Mouse (Mus musculus) forebrain, embryonic 15.5 days (tissue): ENCODE results near the gene Asgr1. TPM values are rescaled to one million over a fixed set of nuclear protein-coding genes. Genes with fewer than 3 reads are reported as not detected.

Source experiments
- ATAC-seq: fragments of 200-750 bp; cut with Nextera tagmentation; replicated peaks from 2 replicates; pipeline ENCODE4 v1.8.0; 2017; ENCODE audit warnings: mild to moderate bottlenecking, moderate TSS enrichment, moderate library complexity
- H3K27ac ChIP-seq: fragments of 300-500 bp; sonication (generic); replicated peaks from 2 replicates; pipeline ENCODE4 v1.5.1; 2015; ENCODE audit warnings: mild to moderate bottlenecking, inconsistent platforms
- H3K27me3 ChIP-seq: fragments of 300-500 bp; sonication (generic); 2 replicates; pipeline ENCODE4 v1.6.1; 2015; ENCODE audit warnings: inconsistent platforms
- H3K36me3 ChIP-seq: fragments of 300-500 bp; sonication (generic); 2 replicates; pipeline ENCODE4 v1.6.1; 2015; ENCODE audit warnings: mild to moderate bottlenecking, inconsistent platforms
- H3K4me1 ChIP-seq: fragments of 300-500 bp; sonication (generic); 2 replicates; pipeline ENCODE4 v1.6.1; 2015; ENCODE audit warnings: inconsistent platforms
- H3K4me2 ChIP-seq: fragments of 300-500 bp; sonication (generic); replicated peaks from 2 replicates; pipeline ENCODE4 v1.6.1; 2015; ENCODE audit warnings: mild to moderate bottlenecking, inconsistent platforms
- H3K4me3 ChIP-seq: fragments of 300-500 bp; sonication (generic); 2 replicates; pipeline ENCODE4 v1.5.1; 2015; ENCODE audit warnings: mild to moderate bottlenecking, inconsistent platforms
- H3K9ac ChIP-seq: fragments of 300-500 bp; sonication (generic); replicated peaks from 2 replicates; pipeline ENCODE4 v1.6.1; 2015; ENCODE audit warnings: mild to moderate bottlenecking, inconsistent platforms
- H3K9me3 ChIP-seq: fragments of 300-500 bp; sonication (generic); 2 replicates; pipeline ENCODE4 v1.6.1; 2016; ENCODE audit warnings: inconsistent platforms
- WGBS: fragments of 180-500 bp; shearing (Covaris S2); methylation state at CpG from one replicate; pipeline ENCODE4 v1.1.7; 2015; ENCODE audit warnings: mixed read lengths; 5-methylcytosine and 5-hydroxymethylcytosine counted together
- polyA plus RNA-seq: library from polyadenylated mRNA; unstranded; fragments of >200 nt; fragmentation: Nextera tagmentation; extraction: Ambion mirVana; gene quantifications from 2 replicates; pipeline ENCODE4 v1.2.1, GENCODE M21; 2015

Asgr1 gene
- polyA plus RNA-seq, 1 experiment from 2014 or later: 2.0 TPM

DNA sequence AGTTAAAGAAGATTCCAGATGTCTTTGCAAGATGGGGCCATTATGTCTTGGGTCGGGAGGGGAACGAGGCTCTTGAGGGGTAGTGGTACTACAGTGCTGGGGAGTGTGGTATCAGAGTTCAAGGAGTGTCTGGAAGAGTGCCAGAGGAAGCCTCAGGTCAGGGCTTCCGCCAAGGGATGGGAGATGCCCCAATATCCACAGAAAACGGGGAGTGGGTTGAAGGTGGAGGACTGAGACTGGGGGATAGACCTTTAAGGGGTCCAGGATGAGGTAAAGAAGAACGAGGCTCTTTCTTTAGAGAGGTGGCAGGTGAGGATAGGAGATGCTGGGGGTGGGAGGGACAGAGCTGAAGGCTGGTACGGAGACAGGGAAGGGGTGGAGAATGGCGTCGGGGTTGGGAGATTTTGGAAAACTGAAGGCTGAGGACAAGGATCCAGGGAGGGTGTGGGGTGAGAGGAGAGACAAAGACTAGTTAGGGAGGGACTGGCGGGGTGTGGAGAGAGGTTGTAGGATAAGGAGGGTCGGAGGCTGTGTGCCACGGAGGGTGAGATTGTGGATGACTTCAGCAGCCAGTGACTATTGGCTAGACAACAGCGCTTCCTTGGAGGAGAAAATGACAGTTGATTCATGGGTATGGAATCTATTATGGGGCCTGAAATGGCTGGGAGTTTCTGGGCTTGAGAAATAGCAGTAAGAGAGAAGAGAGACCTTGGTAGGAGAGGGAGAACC is 25.3 kb upstream of the Asgr1 start:
- peak; percentile 8 for ATAC-seq
- Histone ChIP-seq H3K9ac (peak overlapping the region; percentile 39), H3K27me3 (no peaks in the 10 kb centered on the region), H3K9me3 (no peaks in the 10 kb centered on the region), H3K27ac (peak overlapping the region; percentile 95), H3K4me3 (peak overlapping the region; percentile 30), H3K36me3 (peaks cover 23% of the 10 kb centered on the region), H3K4me1 (peaks cover 69% of the 10 kb centered on the region), H3K4me2 (peak overlapping the region; percentile 48)
- 17% methylated on average over 12 of the region's 12 CpGs for WGBS

DNA sequence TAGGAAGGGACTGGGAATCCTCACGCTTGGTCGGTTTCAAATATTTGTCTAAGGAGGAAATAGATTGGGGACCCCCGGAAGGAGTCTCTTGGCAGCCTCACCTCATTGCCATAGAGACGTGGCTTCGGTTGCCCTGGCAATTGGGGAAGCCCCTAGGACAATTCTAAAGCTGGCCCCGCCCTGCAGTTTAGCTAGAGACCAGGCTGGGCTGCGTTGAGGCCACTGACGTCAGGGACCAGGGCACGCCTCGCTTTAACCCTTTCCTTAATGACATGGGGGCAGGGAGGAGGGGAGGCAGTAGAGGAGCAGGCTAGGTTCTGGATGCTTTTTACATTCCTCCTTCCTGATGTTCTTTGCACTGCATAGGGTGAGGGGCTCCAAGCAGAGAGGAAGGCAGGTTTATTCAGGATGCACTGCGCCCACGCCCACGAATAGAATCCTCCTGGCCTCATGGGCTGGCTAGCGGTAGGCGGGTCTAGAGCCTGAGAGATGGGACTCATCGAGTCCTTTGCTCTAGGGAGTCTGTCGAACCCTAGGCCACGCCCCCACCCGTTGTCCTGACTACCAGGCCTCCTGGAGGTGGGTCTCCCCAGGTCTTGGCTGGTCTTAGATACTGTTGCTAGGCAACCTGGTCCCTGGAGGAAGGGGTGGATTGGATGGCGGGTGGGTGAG is 24.6 kb upstream of the Asgr1 start:
- H3K4me3 ChIP-seq: peak overlapping the region; percentile 30
- peak overlapping the region; percentile 39 for H3K9ac ChIP-seq
- no peaks in the 10 kb centered on the region for H3K9me3 ChIP-seq
- peak overlapping the region; percentile 95 for H3K27ac ChIP-seq
- H3K4me1 ChIP-seq: peaks cover 64% of the 10 kb centered on the region
- peaks cover 26% of the 10 kb centered on the region for H3K36me3 ChIP-seq
- H3K4me2 ChIP-seq: peak overlapping the region; percentile 48
- peak; percentile 92 for ATAC-seq
- under 1% methylated on average over 20 of the region's 20 CpGs for WGBS
- no peaks in the 10 kb centered on the region for H3K27me3 ChIP-seq

DNA sequence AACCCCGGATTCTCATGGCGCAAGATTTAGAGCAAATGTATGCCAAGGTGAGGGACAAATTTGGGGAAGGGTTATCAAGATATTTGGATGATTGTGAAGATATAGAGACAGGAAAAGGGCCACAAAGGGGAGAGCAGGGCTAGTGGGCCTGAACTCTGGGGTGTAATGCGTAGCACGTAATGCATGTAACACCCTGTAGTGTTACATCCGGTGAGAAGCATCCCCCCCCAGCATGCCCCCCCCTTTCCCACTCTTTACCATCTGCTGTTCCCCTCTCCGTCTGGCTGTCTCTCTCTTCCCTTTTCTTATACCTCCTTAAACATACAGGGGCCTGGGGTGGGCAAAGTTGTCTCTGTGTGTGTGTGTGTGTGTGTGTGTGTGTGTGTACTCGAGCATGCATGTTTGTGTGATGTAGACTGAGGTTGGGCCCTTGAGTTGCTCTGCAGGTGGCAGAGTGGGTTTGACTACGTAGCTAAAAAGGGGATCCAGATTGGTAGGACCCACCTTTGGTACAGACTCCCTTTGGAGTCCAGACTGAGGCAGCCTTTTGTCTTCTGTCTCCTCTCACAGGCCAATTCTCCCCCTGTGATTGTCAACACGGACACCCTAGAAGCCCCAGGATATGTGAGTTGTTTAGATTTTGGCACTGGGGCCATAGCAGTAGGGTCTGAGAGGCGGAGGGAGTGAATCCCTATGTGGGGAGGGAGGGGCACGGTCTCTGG is 23.9 kb upstream of the Asgr1 start:
- Histone ChIP-seq H3K4me2 (peak overlapping the region; percentile 48), H3K4me3 (peak overlapping the region; percentile 30), H3K27me3 (no peaks in the 10 kb centered on the region), H3K9me3 (no peaks in the 10 kb centered on the region), H3K27ac (peak overlapping the region; percentile 95), H3K4me1 (peaks cover 59% of the 10 kb centered on the region), H3K9ac (peak overlapping the region; percentile 34), H3K36me3 (peaks cover 26% of the 10 kb centered on the region)
- 16% methylated on average over 11 of the region's 11 CpGs for WGBS
- peak; percentile 63 for ATAC-seq

DNA sequence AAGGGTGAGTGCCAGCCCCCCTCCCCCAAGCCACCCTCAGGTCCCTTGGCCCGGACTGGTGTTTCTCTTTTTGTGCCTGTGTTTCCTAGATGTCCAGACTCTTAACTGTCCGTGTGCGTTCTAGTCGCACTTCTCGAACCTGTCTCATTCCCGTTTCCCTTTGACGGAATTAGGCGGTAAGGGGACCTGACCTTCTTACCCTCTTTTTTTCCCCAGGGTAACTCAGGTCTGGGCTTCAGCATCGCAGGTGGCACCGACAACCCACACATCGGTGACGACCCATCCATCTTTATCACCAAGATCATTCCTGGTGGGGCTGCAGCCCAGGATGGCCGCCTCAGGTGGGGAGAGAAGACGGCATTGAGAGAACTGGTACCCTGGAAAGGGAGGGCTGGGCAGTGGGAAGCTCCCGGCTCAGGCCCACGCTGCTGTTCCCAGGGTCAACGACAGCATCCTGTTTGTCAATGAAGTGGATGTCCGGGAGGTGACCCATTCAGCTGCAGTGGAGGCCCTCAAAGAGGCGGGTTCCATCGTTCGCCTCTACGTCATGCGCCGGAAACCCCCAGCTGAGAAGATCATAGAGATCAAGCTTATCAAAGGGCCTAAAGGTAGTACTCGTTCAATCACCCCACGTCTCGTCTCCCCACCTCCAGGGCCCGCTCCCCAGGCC is 23.1 kb upstream of the Asgr1 start:
- H3K27me3 ChIP-seq: no peaks in the 10 kb centered on the region
- H3K9ac ChIP-seq: peak overlapping the region; percentile 34
- WGBS: 93% methylated on average over 28 of the region's 28 CpGs
- H3K9me3 ChIP-seq: no peaks in the 10 kb centered on the region
- H3K36me3 ChIP-seq: peaks cover 26% of the 10 kb centered on the region
- peak overlapping the region; percentile 95 for H3K27ac ChIP-seq
- H3K4me2 ChIP-seq: peak overlapping the region; percentile 48
- peak overlapping the region; percentile 30 for H3K4me3 ChIP-seq
- ATAC-seq: no peak
- peaks cover 54% of the 10 kb centered on the region for H3K4me1 ChIP-seq

DNA sequence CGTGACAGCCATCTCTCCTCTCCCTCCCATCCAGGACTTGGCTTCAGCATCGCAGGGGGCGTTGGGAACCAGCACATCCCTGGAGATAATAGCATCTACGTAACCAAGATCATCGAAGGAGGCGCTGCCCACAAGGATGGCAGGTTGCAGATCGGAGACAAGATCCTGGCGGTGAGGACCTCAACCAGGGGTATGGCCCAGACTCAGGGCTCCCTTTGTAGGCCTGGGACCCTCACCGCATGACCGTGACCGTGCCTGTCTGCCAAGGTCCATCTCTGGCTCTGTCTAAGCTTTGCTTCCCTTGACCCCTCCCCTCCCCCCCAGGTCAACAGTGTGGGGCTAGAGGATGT is 22.6 kb upstream of the Asgr1 start:
- WGBS: 97% methylated on average over 11 of the region's 11 CpGs
- H3K27ac ChIP-seq: peak overlapping the region; percentile 95; the same call in 1 of the 2 replicates
- no peak overlapping the region for H3K4me2 ChIP-seq
- H3K4me3 ChIP-seq: no peak overlapping the region
- peaks cover 49% of the 10 kb centered on the region for H3K4me1 ChIP-seq
- ATAC-seq: no peak
- no peaks in the 10 kb centered on the region for H3K27me3 ChIP-seq
- H3K9me3 ChIP-seq: no peaks in the 10 kb centered on the region
- peaks cover 26% of the 10 kb centered on the region for H3K36me3 ChIP-seq
- H3K9ac ChIP-seq: no peak overlapping the region

DNA sequence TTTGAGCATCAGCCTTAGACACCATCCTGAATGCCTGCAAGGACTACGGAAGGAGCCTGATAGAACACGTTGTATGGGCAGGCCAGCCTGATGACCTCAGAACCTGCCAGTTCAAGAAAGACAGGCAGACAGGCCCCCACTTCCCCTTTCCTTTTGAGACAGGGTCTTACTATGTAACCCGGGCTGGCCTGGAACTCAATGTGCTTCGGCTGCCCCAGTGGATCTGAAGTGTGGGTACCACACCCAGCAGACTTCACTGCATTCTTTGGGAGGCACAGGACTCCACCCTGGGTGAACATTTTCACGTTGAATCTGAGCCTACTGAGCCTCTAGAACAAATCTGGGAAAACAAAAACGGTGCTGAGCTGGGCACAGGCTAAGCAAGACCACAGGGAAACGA is 15.7 kb upstream of the Asgr1 start:
- H3K4me2 ChIP-seq: no peak overlapping the region
- no peaks in the 10 kb centered on the region for H3K27me3 ChIP-seq
- H3K4me1 ChIP-seq: no peaks in the 10 kb centered on the region
- no peak for ATAC-seq
- peaks cover 43% of the 10 kb centered on the region for H3K36me3 ChIP-seq
- no peak overlapping the region for H3K4me3 ChIP-seq
- H3K27ac ChIP-seq: no peak overlapping the region
- no peaks in the 10 kb centered on the region for H3K9me3 ChIP-seq
- H3K9ac ChIP-seq: no peak overlapping the region
- 82% methylated on average over 7 of the region's 7 CpGs for WGBS

DNA sequence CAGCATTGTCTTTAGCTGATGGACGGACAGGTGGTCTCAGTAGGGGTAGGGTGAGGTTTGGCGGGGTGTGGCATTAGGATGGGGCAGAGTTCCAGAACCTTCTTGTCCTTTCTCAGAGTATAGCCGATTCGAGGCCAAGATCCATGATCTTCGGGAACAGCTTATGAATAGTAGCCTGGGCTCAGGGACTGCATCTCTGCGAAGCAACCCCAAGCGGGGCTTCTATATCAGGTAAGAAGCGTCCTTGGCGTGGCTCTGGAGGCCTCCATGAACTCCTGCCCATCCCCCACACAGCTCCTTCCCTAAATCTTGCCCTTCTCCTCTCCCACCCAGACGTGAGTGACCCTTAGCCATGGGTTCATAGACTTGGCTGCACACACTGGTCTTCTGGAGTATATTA is 14.3 kb upstream of the Asgr1 start:
- H3K27ac ChIP-seq: no peak overlapping the region
- no peaks in the 10 kb centered on the region for H3K9me3 ChIP-seq
- 92% methylated on average over 10 of the region's 10 CpGs for WGBS
- no peak overlapping the region for H3K4me2 ChIP-seq
- no peak for ATAC-seq
- H3K36me3 ChIP-seq: peaks cover 52% of the 10 kb centered on the region
- H3K4me3 ChIP-seq: no peak overlapping the region
- H3K4me1 ChIP-seq: no peaks in the 10 kb centered on the region
- no peaks in the 10 kb centered on the region for H3K27me3 ChIP-seq
- H3K9ac ChIP-seq: no peak overlapping the region

DNA sequence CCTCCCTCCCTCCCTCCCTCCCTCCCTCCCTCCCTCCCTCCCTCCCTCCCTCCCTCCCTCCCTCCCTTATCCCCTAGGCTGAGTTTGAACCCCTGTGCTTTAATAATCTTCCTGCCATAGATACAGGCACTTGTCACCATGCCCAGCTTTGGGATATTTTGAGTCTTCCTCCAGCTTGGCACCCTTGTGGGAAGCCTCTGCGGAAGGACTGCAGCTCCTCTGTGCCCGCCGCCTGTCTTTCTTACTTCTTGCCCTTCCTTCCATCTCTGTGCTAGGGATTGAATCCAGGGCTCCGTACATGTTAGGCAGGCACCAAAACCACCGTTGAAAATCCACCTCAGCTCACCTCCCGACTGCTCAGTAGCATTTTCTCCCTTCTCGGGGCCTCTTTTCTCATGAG is 13.7 kb upstream of the Asgr1 start:
- Histone ChIP-seq H3K27ac (no peak overlapping the region), H3K4me1 (no peaks in the 10 kb centered on the region), H3K9me3 (no peaks in the 10 kb centered on the region), H3K4me3 (no peak overlapping the region), H3K9ac (no peak overlapping the region), H3K27me3 (no peaks in the 10 kb centered on the region), H3K4me2 (no peak overlapping the region), H3K36me3 (peaks cover 56% of the 10 kb centered on the region)
- ATAC-seq: no peak
- 90% methylated on average over 7 of the region's 7 CpGs for whole genome bisulfite sequencing

DNA sequence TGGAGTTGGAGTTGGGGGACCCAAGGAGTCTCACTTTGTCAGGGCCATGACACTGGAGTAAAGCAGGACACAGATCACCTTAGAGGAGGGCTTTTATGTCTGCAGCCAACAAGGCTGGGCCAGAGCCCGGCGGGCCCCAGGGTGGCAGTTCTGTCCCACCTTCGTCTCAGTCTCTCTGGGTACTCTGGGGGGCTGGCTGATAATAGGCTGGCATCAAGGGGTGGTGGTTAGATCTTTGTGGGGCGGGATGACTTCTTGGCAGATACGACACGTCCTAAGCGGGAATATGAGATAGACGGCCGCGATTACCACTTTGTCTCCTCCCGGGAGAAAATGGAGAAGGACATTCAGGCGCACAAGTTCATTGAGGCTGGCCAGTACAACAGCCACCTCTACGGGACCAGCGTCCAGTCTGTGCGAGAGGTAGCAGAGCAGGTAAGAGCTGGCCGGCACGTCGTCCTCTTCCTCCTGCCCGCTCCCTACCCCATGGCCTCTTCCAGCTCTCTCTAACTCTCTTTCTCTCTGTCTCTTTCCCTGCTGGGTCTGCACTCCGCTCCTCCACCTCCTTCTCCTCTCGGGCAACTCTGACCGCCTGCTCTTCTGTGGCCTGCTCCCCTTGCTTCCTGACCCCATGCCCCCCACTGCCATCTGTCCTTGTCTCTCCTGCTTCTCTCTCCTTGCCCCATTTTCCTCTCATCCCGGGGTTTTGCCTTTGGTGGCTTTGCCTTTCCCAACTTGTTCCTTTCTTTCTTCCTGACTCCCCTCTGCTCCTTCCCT is 11.4 kb upstream of the Asgr1 start:
- no peaks in the 10 kb centered on the region for H3K4me1 ChIP-seq
- H3K27ac ChIP-seq: no peak overlapping the region
- H3K27me3 ChIP-seq: no peaks in the 10 kb centered on the region
- WGBS: 91% methylated on average over 23 of the region's 23 CpGs
- no peak overlapping the region for H3K4me3 ChIP-seq
- no peak overlapping the region for H3K4me2 ChIP-seq
- no peak for ATAC-seq
- no peak overlapping the region for H3K9ac ChIP-seq
- H3K9me3 ChIP-seq: no peaks in the 10 kb centered on the region
- peaks cover 60% of the 10 kb centered on the region for H3K36me3 ChIP-seq

DNA sequence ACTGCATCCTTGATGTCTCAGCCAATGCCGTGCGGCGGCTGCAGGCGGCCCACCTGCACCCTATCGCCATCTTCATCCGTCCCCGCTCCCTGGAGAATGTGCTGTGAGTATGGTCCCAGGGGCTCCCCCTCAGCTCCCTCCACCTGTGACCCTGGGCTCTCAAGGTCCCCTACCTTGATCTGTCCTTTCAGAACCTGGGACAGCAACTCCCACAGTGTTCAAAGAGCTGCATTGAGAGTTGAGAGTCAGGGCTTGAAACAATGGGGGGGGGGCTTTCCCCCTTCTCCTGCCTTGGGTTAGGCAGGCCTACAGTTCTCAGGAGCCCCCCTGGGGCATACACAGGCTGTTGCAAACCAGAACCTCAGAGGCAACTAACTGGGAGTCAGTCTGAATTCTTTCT is 10.2 kb upstream of the Asgr1 start:
- H3K9me3 ChIP-seq: no peaks in the 10 kb centered on the region
- no peaks in the 10 kb centered on the region for H3K27me3 ChIP-seq
- WGBS: 83% methylated on average over 7 of the region's 7 CpGs
- H3K27ac ChIP-seq: 0 out of 2 replicates have a peak overlapping the region, but pooled peaks have one; percentile 19
- H3K36me3 ChIP-seq: peaks cover 53% of the 10 kb centered on the region
- no peak overlapping the region for H3K4me3 ChIP-seq
- ATAC-seq: no peak
- H3K4me1 ChIP-seq: no peaks in the 10 kb centered on the region
- no peak overlapping the region for H3K9ac ChIP-seq
- no peak overlapping the region for H3K4me2 ChIP-seq

DNA sequence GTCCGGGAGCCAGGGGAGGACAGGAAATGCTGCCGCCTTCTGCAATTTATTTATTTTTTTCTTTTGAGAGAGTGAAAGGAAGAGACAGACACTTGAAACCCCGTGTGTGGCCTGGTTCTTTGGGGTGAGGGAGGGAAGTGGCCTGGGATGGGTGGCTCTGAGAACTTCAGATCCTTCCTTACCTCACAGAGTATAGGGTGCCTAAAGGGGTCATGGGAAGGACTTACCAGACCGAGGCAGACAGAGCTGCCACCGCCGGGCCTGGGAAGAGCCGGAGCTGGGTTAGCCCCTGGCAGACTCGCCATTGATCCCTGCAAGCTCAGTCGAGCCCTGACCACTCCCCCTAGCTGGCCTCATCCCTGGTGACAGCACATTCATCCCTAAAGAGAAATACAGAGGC is 8.4 kb upstream of the Asgr1 start:
- H3K4me2 ChIP-seq: no peak overlapping the region
- H3K36me3 ChIP-seq: peaks cover 39% of the 10 kb centered on the region
- no peaks in the 10 kb centered on the region for H3K9me3 ChIP-seq
- H3K4me3 ChIP-seq: no peak overlapping the region
- no peaks in the 10 kb centered on the region for H3K4me1 ChIP-seq
- no peak overlapping the region for H3K27ac ChIP-seq
- no peaks in the 10 kb centered on the region for H3K27me3 ChIP-seq
- ATAC-seq: no peak
- no peak overlapping the region for H3K9ac ChIP-seq
- WGBS: 37% methylated on average over 9 of the region's 9 CpGs
